Comparison of ENCODE assay signal across 1 mouse cellular context in the genomic region with DNA sequence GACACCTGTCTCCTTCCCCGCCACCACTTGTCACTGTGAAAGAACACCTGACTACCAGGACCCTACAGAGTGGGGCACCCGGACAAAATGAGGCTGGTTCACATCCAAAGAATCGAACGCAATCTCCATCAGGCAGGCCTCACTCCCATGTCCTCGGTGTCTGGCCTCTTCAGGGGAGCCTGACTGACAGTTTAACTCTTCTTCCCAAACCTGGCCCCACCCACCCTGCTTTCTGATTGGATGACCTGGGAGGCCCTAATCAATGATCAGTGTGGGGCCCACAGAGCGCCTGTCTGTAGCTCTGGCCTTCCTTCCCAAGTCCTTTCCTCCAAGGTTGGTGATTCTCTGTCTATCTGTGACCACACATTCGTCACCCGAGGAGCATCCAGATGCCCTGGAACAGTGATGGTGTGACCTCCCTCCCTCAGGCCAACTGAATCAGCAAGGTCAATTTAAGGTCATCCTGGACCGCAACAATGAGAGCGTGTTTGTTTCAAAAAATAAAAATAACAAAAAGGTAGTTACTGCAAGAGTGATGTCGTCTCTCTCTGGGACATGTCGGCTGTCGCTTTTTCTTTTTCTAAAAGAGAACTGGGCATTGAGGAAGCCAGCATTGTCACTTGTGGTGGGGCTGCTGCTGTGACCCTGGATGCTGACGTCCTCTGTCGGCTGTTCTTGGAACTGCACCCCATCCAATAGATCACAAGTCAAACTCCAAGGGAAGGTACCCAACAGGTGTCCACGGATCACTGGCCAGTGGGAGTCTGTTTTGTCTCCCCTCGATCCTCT.
TF ChIP-seq lines count a peak whose summit lies in the region.

No protein-coding gene starts in this region.

TF ChIP-seq in MEL, 35 proteins besides CTCF, POLR2A, EP300 and RAD21 (continued from another document):
- TF ChIP-seq NELFE (IDR thresholded peaks at IDR 0.05; ENCODE audit: low read depth, low read length): peak; percentile 94
TF ChIP-seq in MEL: peak in this region for 17.
